Mouse (Mus musculus): ENCODE results near the gene Tmem106c.

- TF ChIP-seq CTCF (IDR thresholded peaks at IDR 0.05) (no peak), EP300 (IDR thresholded peaks at IDR 0.05) (no peak)
Observed at GRCm38 (mm10) chr15:97919217-97919616, 44.8 kb upstream of the Tmem106c start.

Data from lung, postnatal 0 days (tissue).